ENCODE assay signal across 13 mouse cellular contexts in genomic region chr2:22620534-22620933, GRCm38 (mm10). TPM values are rescaled to one million over a fixed set of nuclear protein-coding genes. Genes with fewer than 3 reads are reported as not detected.
DNase-seq lines count a peak whose midpoint lies in the region; ATAC-seq and TF ChIP-seq lines count a peak whose summit lies in the region.
"Had no signal": no experiment of that assay in that cellular context is flagged by ENCODE, and none has a peak within 500 bp of the region (broad histone marks: within the 10 kb centered on the region; RNA-seq: fewer than 3 reads in every experiment).

No protein-coding gene starts in this region.

- H3K4me2 ChIP-seq in hindbrain, embryonic 13.5 days = peak overlapping the region; percentile 84
- H3K4me2 ChIP-seq in midbrain, postnatal 0 days (ENCODE audit: low read depth, low read length, poor library complexity, severe bottlenecking) = peak overlapping the region; percentile 63
- no peak overlapping the region for H3K4me2 ChIP-seq in intestine, postnatal 0 days (replicated peaks; ENCODE audit: low read depth)
- H3K4me2 ChIP-seq: heart, embryonic 13.5 days; liver, embryonic 12.5 days had no signal

- peaks cover 3% of the 10 kb centered on the region for H3K4me1 ChIP-seq in cerebellum, adult 2 months (ENCODE audit: control insufficient read depth, insufficient read depth, low read length)
- H3K4me1 ChIP-seq in hindbrain, embryonic 13.5 days (replicated peaks) = peaks cover 43% of the 10 kb centered on the region
- H3K4me1 ChIP-seq in midbrain, postnatal 0 days (ENCODE audit: insufficient read depth, low read length) = 0 out of 2 replicates have a peak, but pooled peaks cover 4% of the 10 kb centered on the region
- no peaks in the 10 kb centered on the region for H3K4me1 ChIP-seq in intestine, postnatal 0 days (replicated peaks; ENCODE audit: control insufficient read depth, insufficient read depth, low read length)

- peak overlapping the region; percentile 88 for H3K9ac ChIP-seq in hindbrain, embryonic 13.5 days
- peak overlapping the region; percentile 42; the same call in 1 of the 2 replicates for H3K9ac ChIP-seq in midbrain, postnatal 0 days (replicated peaks; ENCODE audit: low read length, poor library complexity, severe bottlenecking)
- H3K9ac ChIP-seq in intestine, postnatal 0 days (ENCODE audit: low read depth, low read length) = no peak overlapping the region
- H3K9ac ChIP-seq: heart, embryonic 13.5 days; liver, embryonic 12.5 days had no signal

- no peak overlapping the region for H3K27ac ChIP-seq in cerebellum, adult 2 months (ENCODE audit: insufficient read depth, low read length)
- peak overlapping the region; percentile 98 for H3K27ac ChIP-seq in hindbrain, embryonic 13.5 days
- peak overlapping the region; percentile 84 for H3K27ac ChIP-seq in midbrain, postnatal 0 days (ENCODE audit: low read depth, low read length)
- no peak overlapping the region for H3K27ac ChIP-seq in intestine, postnatal 0 days (ENCODE audit: low read depth, low read length)
- H3K27ac ChIP-seq: heart, embryonic 13.5 days; kidney, postnatal 0 days; liver, embryonic 12.5 days had no signal

- TF ChIP-seq CTCF in cerebellum, adult 2 months (IDR thresholded peaks at IDR 0.05; ENCODE audit: borderline replicate concordance, insufficient read depth, low read depth, low read length) = no peak
- no peak for TF ChIP-seq CTCF in midbrain, postnatal 0 days (IDR thresholded peaks at IDR 0.05)
- no peak for TF ChIP-seq CTCF in intestine, postnatal 0 days (IDR thresholded peaks at IDR 0.05; ENCODE audit: low read depth)

- ATAC-seq in hindbrain, embryonic 13.5 days (ENCODE audit: low FRiP score) = no peak
- ATAC-seq in midbrain, postnatal 0 days (ENCODE audit: low FRiP score) = no peak
- no peak for ATAC-seq in intestine, postnatal 0 days
- ATAC-seq: liver, embryonic 12.5 days had no signal

- no peaks in the 10 kb centered on the region for H3K9me3 ChIP-seq in hindbrain, embryonic 13.5 days
- H3K9me3 ChIP-seq in midbrain, postnatal 0 days (ENCODE audit: low read length) = no peaks in the 10 kb centered on the region
- no peaks in the 10 kb centered on the region for H3K9me3 ChIP-seq in intestine, postnatal 0 days (ENCODE audit: control insufficient read depth)
- H3K9me3 ChIP-seq: heart, embryonic 13.5 days; liver, embryonic 12.5 days had no signal

- WGBS in cerebellum, adult 2 months = 18% methylated on average over 7 of the region's 7 CpGs
- WGBS in hindbrain, embryonic 13.5 days = 2% methylated on average over 7 of the region's 7 CpGs
- WGBS in midbrain, postnatal 0 days = under 1% methylated on average over 7 of the region's 7 CpGs
- WGBS in intestine, postnatal 0 days = 9% methylated on average over 7 of the region's 7 CpGs

- no peak for TF ChIP-seq POLR2A in cerebellum, adult 2 months (IDR thresholded peaks at IDR 0.05; ENCODE audit: borderline replicate concordance, insufficient read depth, low read length)

- H3K4me3 ChIP-seq in cerebellum, adult 2 months (replicated peaks; ENCODE audit: insufficient read depth, low read depth, low read length) = no peak overlapping the region
- peak overlapping the region; percentile 61 for H3K4me3 ChIP-seq in hindbrain, embryonic 13.5 days
- H3K4me3 ChIP-seq in midbrain, postnatal 0 days (ENCODE audit: low read depth, low read length) = peak overlapping the region; percentile 11; the same call in 1 of the 2 replicates
- no peak overlapping the region for H3K4me3 ChIP-seq in intestine, postnatal 0 days (ENCODE audit: low read depth, low read length)
- H3K4me3 ChIP-seq: heart, embryonic 13.5 days; liver, embryonic 12.5 days had no signal

- H3K36me3 ChIP-seq in hindbrain, embryonic 13.5 days = no peaks in the 10 kb centered on the region
- H3K36me3 ChIP-seq in midbrain, postnatal 0 days (ENCODE audit: insufficient read depth, low read length) = no peaks in the 10 kb centered on the region
- no peaks in the 10 kb centered on the region for H3K36me3 ChIP-seq in intestine, postnatal 0 days (ENCODE audit: control insufficient read depth, insufficient read depth)
- H3K36me3 ChIP-seq: heart, embryonic 13.5 days; liver, embryonic 12.5 days had no signal

- DNase-seq in cerebellum, postnatal 10 days = peak; percentile 45 to 59
- no peak for DNase-seq in cerebellum, adult 2 months
- DNase-seq in R1 (ENCODE audit: low read depth, low spot score) = peak; percentile 9
- DNase-seq in midbrain, postnatal 0 days (ENCODE audit: low spot score) = peak; percentile 56
- no peak for DNase-seq in thymus, postnatal 4 days
- no peak for DNase-seq in lung, postnatal 10 days
- DNase-seq: cerebellum, postnatal 36 days; gastrocnemius, postnatal 10 days had no signal

- H3K27me3 ChIP-seq in cerebellum, adult 2 months (ENCODE audit: control insufficient read depth, insufficient read depth, low read length) = peaks cover 4% of the 10 kb centered on the region; the same call in 1 of the 2 replicates
- H3K27me3 ChIP-seq in hindbrain, embryonic 13.5 days = peaks cover 72% of the 10 kb centered on the region
- peaks cover 15% of the 10 kb centered on the region for H3K27me3 ChIP-seq in midbrain, postnatal 0 days (ENCODE audit: insufficient read depth, low read length)
- H3K27me3 ChIP-seq in intestine, postnatal 0 days (replicated peaks; ENCODE audit: control insufficient read depth, insufficient read depth, low read length) = peaks cover 79% of the 10 kb centered on the region

RNA-seq across cellular contexts. Expression of gene Gad2, which starts 1.5 kb away (rescaled TPM):
- polyA plus RNA-seq in cerebellum, adult 2 months (2012; rRNA removed) = 47.8 and 48.7 TPM in 2 replicates
- polyA plus RNA-seq in hindbrain, embryonic 13.5 days (2015; fragmentation: Nextera tagmentation; extraction: Ambion mirVana) = 62.9 and 68.3 TPM in 2 replicates
- total RNA-seq in midbrain, postnatal 0 days (2014; rRNA removed) = 49.4 and 77.6 TPM in 2 replicates
- polyA plus RNA-seq in midbrain, postnatal 0 days (2015; fragmentation: Nextera tagmentation; extraction: Ambion mirVana) = 43.2 and 52.6 TPM in 2 replicates
- not detected in 2 replicates for polyA plus RNA-seq in intestine, postnatal 0 days (2015; fragmentation: Nextera tagmentation; extraction: Ambion mirVana)
- polyA plus RNA-seq: kidney, postnatal 0 days; liver, embryonic 12.5 days had no signal

Comparison
In these comparisons a context has a peak if more than half of its experiments do, and no peak if none do; other contexts are left out.
1. DNase-seq: peak in cerebellum, postnatal 10 days (2 of 2), R1 (single experiment) and midbrain, postnatal 0 days (single experiment); none in cerebellum, adult 2 months (0 of 2), thymus, postnatal 4 days (single experiment) and lung, postnatal 10 days (single experiment).
2. H3K27ac ChIP-seq: peak in hindbrain, embryonic 13.5 days (single experiment) and midbrain, postnatal 0 days (single experiment); none in cerebellum, adult 2 months (single experiment) and intestine, postnatal 0 days (single experiment).
3. H3K4me3 ChIP-seq: peak in hindbrain, embryonic 13.5 days (single experiment) and midbrain, postnatal 0 days (single experiment); none in cerebellum, adult 2 months (single experiment) and intestine, postnatal 0 days (single experiment).
4. RNA of gene Gad2, which starts 1.5 kb away (polyA plus RNA-seq): 62.9 to 68.3 TPM in hindbrain, embryonic 13.5 days, 43.2 to 52.6 TPM in midbrain, postnatal 0 days and 47.8 to 48.7 TPM in cerebellum, adult 2 months; not detected in intestine, postnatal 0 days; every median in the first group is over 10 times any median in the second.